9 mouse cellular contexts compared by ENCODE assay signal in genomic region chr19:46587823-46588508, GRCm38 (mm10). TPM values are rescaled to one million over a fixed set of nuclear protein-coding genes. Genes with fewer than 3 reads are reported as not detected.
DNase-seq lines count a peak whose midpoint lies in the region; ATAC-seq lines count a peak whose summit lies in the region.
"Had no signal": no experiment of that assay in that cellular context is flagged by ENCODE, and none has a peak within 500 bp of the region (broad histone marks: within the 10 kb centered on the region; RNA-seq: fewer than 3 reads in every experiment).

No protein-coding gene starts in this region.

- no peaks in the 10 kb centered on the region for H3K27me3 ChIP-seq in hindbrain, embryonic 12.5 days
- H3K27me3 ChIP-seq: liver, embryonic 15.5 days had no signal

- H3K4me2 ChIP-seq in hindbrain, embryonic 12.5 days (replicated peaks), result no peak overlapping the region
- H3K4me2 ChIP-seq: liver, embryonic 15.5 days had no signal

- no peak overlapping the region for H3K9ac ChIP-seq in hindbrain, embryonic 12.5 days
- H3K9ac ChIP-seq: liver, embryonic 15.5 days had no signal

- peaks cover 23% of the 10 kb centered on the region for H3K36me3 ChIP-seq in hindbrain, embryonic 12.5 days

- no peak overlapping the region for H3K4me3 ChIP-seq in hindbrain, embryonic 12.5 days
- H3K4me3 ChIP-seq: liver, embryonic 15.5 days had no signal

- no peaks in the 10 kb centered on the region for H3K9me3 ChIP-seq in hindbrain, embryonic 12.5 days (replicated peaks)
- H3K9me3 ChIP-seq: liver, embryonic 15.5 days had no signal

- H3K27ac ChIP-seq in hindbrain, embryonic 12.5 days, result no peak overlapping the region
- H3K27ac ChIP-seq: liver, embryonic 15.5 days had no signal

- peak; percentile 58 for DNase-seq in MEL-GATA-1-ER (ENCODE audit: extremely low read depth, low read depth)
- DNase-seq in cerebellum, adult 18-20 months, result peak; percentile 88 to 91
- DNase-seq in forelimb bud, embryonic 11.5 days (ENCODE audit: low read depth, low spot score), result peak; percentile 90
- DNase-seq in layer of hippocampus, postnatal 36 days, result peak; percentile 81 to 83
- peak; percentile 92 for DNase-seq in lung, postnatal 36 days
- DNase-seq in retina, postnatal 1 day, result peak; percentile 89
- peak; percentile 59 to 71 for DNase-seq in thymus, postnatal 36 days

- peak; percentile 81 for ATAC-seq in hindbrain, embryonic 12.5 days (ENCODE audit: low FRiP score)

- H3K4me1 ChIP-seq in hindbrain, embryonic 12.5 days, result no peaks in the 10 kb centered on the region
- H3K4me1 ChIP-seq: liver, embryonic 15.5 days had no signal

- 53% methylated on average over 13 of the region's 13 CpGs for WGBS in hindbrain, embryonic 12.5 days

RNA-seq across cellular contexts. Expression of gene Wbp1l, which starts 10.9 kb away (rescaled TPM):
- 54.6 and 56.4 TPM in 2 replicates for polyA plus RNA-seq in hindbrain, embryonic 12.5 days (2016; fragmentation: Nextera tagmentation; extraction: Ambion mirVana)
- 10 to 100 TPM; 39.9 to 40.8 TPM for total RNA-seq in layer of hippocampus, postnatal 36 days (2021)

RNA-seq across cellular contexts. Expression of gene Sfxn2, which starts 14.8 kb away (rescaled TPM):
- 14.6 and 15.0 TPM in 2 replicates for polyA plus RNA-seq in hindbrain, embryonic 12.5 days (2016; fragmentation: Nextera tagmentation; extraction: Ambion mirVana)
- total RNA-seq in layer of hippocampus, postnatal 36 days (2021), result 1 to 10 TPM; 4.9 to 8.5 TPM

RNA-seq across cellular contexts. Expression of gene Arl3, which starts 15.0 kb away (rescaled TPM):
- 190 and 196 TPM in 2 replicates for polyA plus RNA-seq in hindbrain, embryonic 12.5 days (2016; fragmentation: Nextera tagmentation; extraction: Ambion mirVana)
- total RNA-seq in layer of hippocampus, postnatal 36 days (2021), result 100 to 1,000 TPM; 123 to 126 TPM
